Mouse (Mus musculus): ENCODE measurements around the gene Dll1. TPM values are rescaled to one million over a fixed set of nuclear protein-coding genes. Genes with fewer than 3 reads are reported as not detected.

Dll1 gene
- polyA plus RNA-seq, 1 experiment from 2014 or later, result 17.8 TPM

GRCm38 (mm10) chr17:15355072-15355471, 21.6 kb downstream of the Dll1 start:
- WGBS, result 91% methylated on average over 3 of the region's 3 CpGs
- H3K4me3 ChIP-seq (ENCODE audit: low read depth, low read length), result no peak overlapping the region
- H3K36me3 ChIP-seq (ENCODE audit: control insufficient read depth, insufficient read depth, low read length), result no peaks in the 10 kb centered on the region
- no peaks in the 10 kb centered on the region for H3K9me3 ChIP-seq (replicated peaks; ENCODE audit: control insufficient read depth, low read length, poor library complexity, severe bottlenecking)
- no peaks in the 10 kb centered on the region for H3K4me1 ChIP-seq (ENCODE audit: control insufficient read depth, insufficient read depth, low read length)
- no peaks in the 10 kb centered on the region for H3K27me3 ChIP-seq (ENCODE audit: control insufficient read depth, insufficient read depth, low read depth, low read length)
- H3K9ac ChIP-seq (ENCODE audit: low read depth, low read length), result no peak overlapping the region
- ATAC-seq, result no peak
- no peak overlapping the region for H3K27ac ChIP-seq (ENCODE audit: low read length)
- H3K4me2 ChIP-seq (ENCODE audit: low read length), result no peak overlapping the region

GRCm38 (mm10) chr17:15354006-15354405, 22.7 kb downstream of the Dll1 start:
- Histone ChIP-seq H3K9me3 (replicated peaks; ENCODE audit: control insufficient read depth, low read length, poor library complexity, severe bottlenecking) (no peaks in the 10 kb centered on the region), H3K4me2 (ENCODE audit: low read length) (no peak overlapping the region), H3K27ac (ENCODE audit: low read length) (no peak overlapping the region), H3K27me3 (ENCODE audit: control insufficient read depth, insufficient read depth, low read depth, low read length) (no peaks in the 10 kb centered on the region), H3K4me3 (ENCODE audit: low read depth, low read length) (no peak overlapping the region), H3K9ac (ENCODE audit: low read depth, low read length) (no peak overlapping the region), H3K4me1 (ENCODE audit: control insufficient read depth, insufficient read depth, low read length) (no peaks in the 10 kb centered on the region), H3K36me3 (ENCODE audit: control insufficient read depth, insufficient read depth, low read length) (no peaks in the 10 kb centered on the region)
- WGBS, result 84% methylated on average over 2 of the region's 2 CpGs
- ATAC-seq, result no peak

GRCm38 (mm10) chr17:15352869-15353610, 23.6 kb downstream of the Dll1 start:
- H3K9me3 ChIP-seq (replicated peaks; ENCODE audit: control insufficient read depth, low read length, poor library complexity, severe bottlenecking), result no peaks in the 10 kb centered on the region
- no peak for ATAC-seq
- H3K4me1 ChIP-seq (ENCODE audit: control insufficient read depth, insufficient read depth, low read length), result no peaks in the 10 kb centered on the region
- H3K4me2 ChIP-seq (ENCODE audit: low read length), result no peak overlapping the region
- H3K4me3 ChIP-seq (ENCODE audit: low read depth, low read length), result no peak overlapping the region
- H3K9ac ChIP-seq (ENCODE audit: low read depth, low read length), result no peak overlapping the region
- H3K36me3 ChIP-seq (ENCODE audit: control insufficient read depth, insufficient read depth, low read length), result no peaks in the 10 kb centered on the region
- H3K27ac ChIP-seq (ENCODE audit: low read length), result no peak overlapping the region
- no peaks in the 10 kb centered on the region for H3K27me3 ChIP-seq (ENCODE audit: control insufficient read depth, insufficient read depth, low read depth, low read length)
- 72% methylated on average over 10 of the region's 10 CpGs for WGBS

- Histone ChIP-seq H3K27me3 (ENCODE audit: control insufficient read depth, insufficient read depth, low read depth, low read length) (no peaks in the 10 kb centered on the region), H3K9me3 (replicated peaks; ENCODE audit: control insufficient read depth, low read length, poor library complexity, severe bottlenecking) (no peaks in the 10 kb centered on the region), H3K9ac (ENCODE audit: low read depth, low read length) (no peak overlapping the region), H3K4me2 (ENCODE audit: low read length) (no peak overlapping the region), H3K4me3 (ENCODE audit: low read depth, low read length) (no peak overlapping the region), H3K27ac (ENCODE audit: low read length) (no peak overlapping the region), H3K4me1 (ENCODE audit: control insufficient read depth, insufficient read depth, low read length) (no peaks in the 10 kb centered on the region), H3K36me3 (ENCODE audit: control insufficient read depth, insufficient read depth, low read length) (no peaks in the 10 kb centered on the region)
- 75% methylated on average over 2 of the region's 2 CpGs for WGBS
- no peak for ATAC-seq
Measured at GRCm38 (mm10) chr17:15350152-15350551, 26.5 kb downstream of the Dll1 start.

- Histone ChIP-seq H3K4me1 (ENCODE audit: control insufficient read depth, insufficient read depth, low read length) (peaks cover 14% of the 10 kb centered on the region), H3K9me3 (replicated peaks; ENCODE audit: control insufficient read depth, low read length, poor library complexity, severe bottlenecking) (no peaks in the 10 kb centered on the region), H3K36me3 (ENCODE audit: control insufficient read depth, insufficient read depth, low read length) (no peaks in the 10 kb centered on the region), H3K9ac (ENCODE audit: low read depth, low read length) (peak overlapping the region; percentile 55; the same call in 1 of the 2 replicates), H3K27ac (ENCODE audit: low read length) (peak overlapping the region; percentile 53), H3K27me3 (ENCODE audit: control insufficient read depth, insufficient read depth, low read depth, low read length) (no peaks in the 10 kb centered on the region), H3K4me2 (ENCODE audit: low read length) (peak overlapping the region; percentile 42), H3K4me3 (ENCODE audit: low read depth, low read length) (no peak overlapping the region; the same call in 1 of the 2 replicates)
- ATAC-seq, result peak; percentile 92
- 23% methylated on average over 14 of the region's 14 CpGs for WGBS
Measured at GRCm38 (mm10) chr17:15343071-15343822, 33.4 kb downstream of the Dll1 start.

- Histone ChIP-seq H3K36me3 (ENCODE audit: control insufficient read depth, insufficient read depth, low read length) (no peaks in the 10 kb centered on the region), H3K4me2 (ENCODE audit: low read length) (no peak overlapping the region), H3K4me1 (ENCODE audit: control insufficient read depth, insufficient read depth, low read length) (peaks cover 4% of the 10 kb centered on the region), H3K4me3 (ENCODE audit: low read depth, low read length) (no peak overlapping the region), H3K27ac (ENCODE audit: low read length) (no peak overlapping the region), H3K9ac (ENCODE audit: low read depth, low read length) (no peak overlapping the region), H3K27me3 (ENCODE audit: control insufficient read depth, insufficient read depth, low read depth, low read length) (no peaks in the 10 kb centered on the region), H3K9me3 (replicated peaks; ENCODE audit: control insufficient read depth, low read length, poor library complexity, severe bottlenecking) (no peaks in the 10 kb centered on the region)
- no peak for ATAC-seq
- WGBS, result 87% methylated on average over 1 of the region's 1 CpGs
Measured at GRCm38 (mm10) chr17:15337906-15338305, 38.8 kb downstream of the Dll1 start.

- no peak overlapping the region for H3K4me2 ChIP-seq (ENCODE audit: low read length)
- no peaks in the 10 kb centered on the region for H3K4me1 ChIP-seq (ENCODE audit: control insufficient read depth, insufficient read depth, low read length)
- no peaks in the 10 kb centered on the region for H3K36me3 ChIP-seq (ENCODE audit: control insufficient read depth, insufficient read depth, low read length)
- 81% methylated on average over 10 of the region's 10 CpGs for WGBS
- no peak overlapping the region for H3K9ac ChIP-seq (ENCODE audit: low read depth, low read length)
- H3K9me3 ChIP-seq (replicated peaks; ENCODE audit: control insufficient read depth, low read length, poor library complexity, severe bottlenecking), result no peaks in the 10 kb centered on the region
- no peaks in the 10 kb centered on the region for H3K27me3 ChIP-seq (ENCODE audit: control insufficient read depth, insufficient read depth, low read depth, low read length)
- H3K4me3 ChIP-seq (ENCODE audit: low read depth, low read length), result no peak overlapping the region
- H3K27ac ChIP-seq (ENCODE audit: low read length), result no peak overlapping the region
- ATAC-seq, result no peak
Measured at GRCm38 (mm10) chr17:15329740-15330318, 46.8 kb downstream of the Dll1 start.

GRCm38 (mm10) chr17:15327106-15327505, 49.6 kb downstream of the Dll1 start:
- H3K4me1 ChIP-seq (ENCODE audit: control insufficient read depth, insufficient read depth, low read length), result no peaks in the 10 kb centered on the region
- H3K27me3 ChIP-seq (ENCODE audit: control insufficient read depth, insufficient read depth, low read depth, low read length), result no peaks in the 10 kb centered on the region
- ATAC-seq, result no peak
- no peaks in the 10 kb centered on the region for H3K9me3 ChIP-seq (replicated peaks; ENCODE audit: control insufficient read depth, low read length, poor library complexity, severe bottlenecking)
- H3K36me3 ChIP-seq (ENCODE audit: control insufficient read depth, insufficient read depth, low read length), result no peaks in the 10 kb centered on the region
- H3K27ac ChIP-seq (ENCODE audit: low read length), result no peak overlapping the region
- no peak overlapping the region for H3K4me3 ChIP-seq (ENCODE audit: low read depth, low read length)
- no peak overlapping the region for H3K4me2 ChIP-seq (ENCODE audit: low read length)
- no peak overlapping the region for H3K9ac ChIP-seq (ENCODE audit: low read depth, low read length)
- WGBS, result 90% methylated on average over 5 of the region's 5 CpGs
